Mouse (Mus musculus): ENCODE measurements at regions not wholly inside any gene's neighbourhood (a gene's known extent, or its start where the extent isn't known, plus 50 kb on each side); places are given as distances from the start of the nearest gene placed in this dataset.

- no peaks in the 10 kb centered on the region for H3K9me3 ChIP-seq (ENCODE audit: low read length)
- no peak overlapping the region for H3K9ac ChIP-seq (replicated peaks)
- no peaks in the 10 kb centered on the region for H3K27me3 ChIP-seq (ENCODE audit: insufficient read depth, low read length)
- no peak overlapping the region for H3K27ac ChIP-seq (ENCODE audit: low read depth)
- H3K36me3 ChIP-seq (replicated peaks; ENCODE audit: insufficient read depth, low read length): no peaks in the 10 kb centered on the region
- no peak overlapping the region for H3K4me2 ChIP-seq (ENCODE audit: low read depth, low read length)
- no peaks in the 10 kb centered on the region for H3K4me1 ChIP-seq (ENCODE audit: insufficient read depth)
- no peak for TF ChIP-seq EP300 (IDR thresholded peaks at IDR 0.05; ENCODE audit: low read depth)
- no peak for TF ChIP-seq CTCF (IDR thresholded peaks at IDR 0.05; ENCODE audit: low read depth)
- ATAC-seq: no peak
- WGBS (ENCODE audit: insufficient replicate concordance): 58% methylated on average over 2 of the region's 2 CpGs
- DNase-seq: no peak
- H3K4me3 ChIP-seq (ENCODE audit: low read depth, low read length): no peak overlapping the region
These were observed 294.2 kb upstream of the Gria1 start for GRCm38 (mm10) chr11:56716953-56717352.

- no peak overlapping the region for H3K4me2 ChIP-seq (ENCODE audit: low read depth, low read length)
- H3K27ac ChIP-seq (ENCODE audit: low read depth): no peak overlapping the region
- no peak for DNase-seq
- ATAC-seq: no peak
- H3K9me3 ChIP-seq (ENCODE audit: low read length): no peaks in the 10 kb centered on the region
- H3K4me1 ChIP-seq (ENCODE audit: insufficient read depth): no peaks in the 10 kb centered on the region
- H3K36me3 ChIP-seq (replicated peaks; ENCODE audit: insufficient read depth, low read length): no peaks in the 10 kb centered on the region
- no peaks in the 10 kb centered on the region for H3K27me3 ChIP-seq (ENCODE audit: insufficient read depth, low read length)
- no peak overlapping the region for H3K4me3 ChIP-seq (ENCODE audit: low read depth, low read length)
- 34% methylated on average over 3 of the region's 3 CpGs for WGBS (ENCODE audit: insufficient replicate concordance)
- TF ChIP-seq EP300 (IDR thresholded peaks at IDR 0.05; ENCODE audit: low read depth) (no peak), CTCF (IDR thresholded peaks at IDR 0.05; ENCODE audit: low read depth) (no peak)
- no peak overlapping the region for H3K9ac ChIP-seq (replicated peaks)
These were observed 286.0 kb upstream of the Gria1 start for GRCm38 (mm10) chr11:56725141-56725540.

DNA sequence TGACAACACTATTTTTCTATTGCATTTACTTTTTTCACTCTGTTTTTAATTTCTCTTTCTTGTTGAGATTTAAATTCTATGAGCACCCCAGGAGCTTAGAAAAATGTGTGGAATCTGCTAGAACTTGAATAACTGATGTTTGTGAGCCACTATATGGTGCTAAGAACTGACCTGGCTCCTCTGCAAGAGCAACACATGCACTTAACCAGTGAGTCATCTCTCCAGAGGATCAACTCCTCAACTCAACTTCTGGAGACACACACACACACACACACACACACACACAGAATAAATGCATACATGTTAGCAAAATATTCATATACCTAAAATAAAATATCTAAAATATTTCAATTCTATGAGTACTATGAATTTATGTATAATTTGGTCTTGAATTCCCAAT, 285.0 kb upstream of the Gria1 start:
- no peak overlapping the region for H3K27ac ChIP-seq (ENCODE audit: low read depth)
- H3K27me3 ChIP-seq (ENCODE audit: insufficient read depth, low read length): no peaks in the 10 kb centered on the region
- TF ChIP-seq CTCF (IDR thresholded peaks at IDR 0.05; ENCODE audit: low read depth): no peak
- TF ChIP-seq EP300 (IDR thresholded peaks at IDR 0.05; ENCODE audit: low read depth): no peak
- H3K9ac ChIP-seq (replicated peaks): no peak overlapping the region
- no peak overlapping the region for H3K4me3 ChIP-seq (ENCODE audit: low read depth, low read length)
- H3K4me1 ChIP-seq (ENCODE audit: insufficient read depth): no peaks in the 10 kb centered on the region
- ATAC-seq (no peak), DNase-seq (no peak)
- H3K4me2 ChIP-seq (ENCODE audit: low read depth, low read length): no peak overlapping the region
- no peaks in the 10 kb centered on the region for H3K9me3 ChIP-seq (ENCODE audit: low read length)
- H3K36me3 ChIP-seq (replicated peaks; ENCODE audit: insufficient read depth, low read length): no peaks in the 10 kb centered on the region

GRCm38 (mm10) chr11:56727556-56727955, 283.6 kb upstream of the Gria1 start:
- no peaks in the 10 kb centered on the region for H3K9me3 ChIP-seq (ENCODE audit: low read length)
- no peak overlapping the region for H3K4me2 ChIP-seq (ENCODE audit: low read depth, low read length)
- H3K4me3 ChIP-seq (ENCODE audit: low read depth, low read length): no peak overlapping the region
- H3K27me3 ChIP-seq (ENCODE audit: insufficient read depth, low read length): no peaks in the 10 kb centered on the region
- H3K9ac ChIP-seq (replicated peaks): no peak overlapping the region
- DNase-seq (no peak), ATAC-seq (no peak)
- TF ChIP-seq CTCF (IDR thresholded peaks at IDR 0.05; ENCODE audit: low read depth) (no peak), EP300 (IDR thresholded peaks at IDR 0.05; ENCODE audit: low read depth) (no peak)
- no peaks in the 10 kb centered on the region for H3K36me3 ChIP-seq (replicated peaks; ENCODE audit: insufficient read depth, low read length)
- WGBS (ENCODE audit: insufficient replicate concordance): 70% methylated on average over 4 of the region's 4 CpGs
- H3K27ac ChIP-seq (ENCODE audit: low read depth): no peak overlapping the region
- no peaks in the 10 kb centered on the region for H3K4me1 ChIP-seq (ENCODE audit: insufficient read depth)

DNA sequence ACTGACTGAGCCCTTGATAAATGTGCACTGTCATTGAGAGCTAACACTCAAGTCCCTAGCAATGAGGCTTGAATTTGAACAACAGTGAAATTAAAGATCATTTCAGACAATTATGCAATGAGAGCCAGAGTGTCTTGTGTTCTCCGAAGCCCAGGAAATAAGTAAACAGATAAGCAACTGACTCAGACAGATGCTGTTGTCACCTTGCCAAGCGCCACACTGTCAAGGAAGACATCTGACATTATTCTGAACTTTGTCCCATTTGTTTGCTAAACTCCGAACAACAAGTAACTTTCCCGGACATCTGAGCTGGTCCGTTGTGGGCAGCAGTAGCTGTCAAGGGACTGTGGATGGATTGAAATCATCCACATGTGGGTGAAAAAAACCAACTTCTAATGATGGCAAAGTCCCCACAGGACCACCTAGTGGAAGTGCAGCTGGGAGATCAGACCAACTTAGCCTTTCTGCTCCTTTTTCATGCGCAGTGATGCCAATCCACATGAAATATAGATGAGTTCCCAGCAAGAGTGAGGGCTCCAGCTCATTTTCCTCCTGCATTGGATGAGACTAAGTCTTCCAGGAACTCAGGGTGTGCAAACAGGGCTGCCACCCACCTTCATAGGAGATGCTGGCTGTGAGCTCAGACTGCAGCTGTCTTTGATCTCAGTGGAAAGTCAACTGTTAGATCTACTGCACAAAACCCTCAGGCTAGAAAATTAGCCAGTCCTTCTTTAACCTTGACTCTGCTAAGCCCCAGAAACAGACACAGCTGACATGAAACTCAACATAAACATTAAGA, 282.8 kb upstream of the Gria1 start:
- Histone ChIP-seq H3K4me2 (ENCODE audit: low read depth, low read length) (no peak overlapping the region), H3K27ac (ENCODE audit: low read depth) (no peak overlapping the region), H3K4me1 (ENCODE audit: insufficient read depth) (no peaks in the 10 kb centered on the region), H3K9ac (replicated peaks) (no peak overlapping the region), H3K4me3 (ENCODE audit: low read depth, low read length) (no peak overlapping the region), H3K27me3 (ENCODE audit: insufficient read depth, low read length) (no peaks in the 10 kb centered on the region), H3K36me3 (replicated peaks; ENCODE audit: insufficient read depth, low read length) (no peaks in the 10 kb centered on the region), H3K9me3 (ENCODE audit: low read length) (no peaks in the 10 kb centered on the region)
- ATAC-seq (peak; percentile 27; the same call in 1 of the 2 replicates), DNase-seq (peak; percentile 15)
- 49% methylated on average over 6 of the region's 6 CpGs for WGBS (ENCODE audit: insufficient replicate concordance)
- TF ChIP-seq CTCF (IDR thresholded peaks at IDR 0.05; ENCODE audit: low read depth) (no peak), EP300 (IDR thresholded peaks at IDR 0.05; ENCODE audit: low read depth) (no peak)

GRCm38 (mm10) chr11:56741857-56742256, 269.3 kb upstream of the Gria1 start:
- ATAC-seq (no peak), DNase-seq (no peak)
- Histone ChIP-seq H3K4me1 (ENCODE audit: insufficient read depth) (no peaks in the 10 kb centered on the region), H3K36me3 (replicated peaks; ENCODE audit: insufficient read depth, low read length) (no peaks in the 10 kb centered on the region), H3K27me3 (ENCODE audit: insufficient read depth, low read length) (no peaks in the 10 kb centered on the region), H3K4me3 (ENCODE audit: low read depth, low read length) (no peak overlapping the region), H3K9ac (replicated peaks) (no peak overlapping the region), H3K4me2 (ENCODE audit: low read depth, low read length) (no peak overlapping the region), H3K9me3 (ENCODE audit: low read length) (no peaks in the 10 kb centered on the region), H3K27ac (ENCODE audit: low read depth) (no peak overlapping the region)
- 65% methylated on average over 2 of the region's 2 CpGs for WGBS (ENCODE audit: insufficient replicate concordance)
- TF ChIP-seq EP300 (IDR thresholded peaks at IDR 0.05; ENCODE audit: low read depth) (no peak), CTCF (IDR thresholded peaks at IDR 0.05; ENCODE audit: low read depth) (no peak)
